Mouse (Mus musculus): ENCODE results near the gene Wnt2.

Wnt2 gene

DNA sequence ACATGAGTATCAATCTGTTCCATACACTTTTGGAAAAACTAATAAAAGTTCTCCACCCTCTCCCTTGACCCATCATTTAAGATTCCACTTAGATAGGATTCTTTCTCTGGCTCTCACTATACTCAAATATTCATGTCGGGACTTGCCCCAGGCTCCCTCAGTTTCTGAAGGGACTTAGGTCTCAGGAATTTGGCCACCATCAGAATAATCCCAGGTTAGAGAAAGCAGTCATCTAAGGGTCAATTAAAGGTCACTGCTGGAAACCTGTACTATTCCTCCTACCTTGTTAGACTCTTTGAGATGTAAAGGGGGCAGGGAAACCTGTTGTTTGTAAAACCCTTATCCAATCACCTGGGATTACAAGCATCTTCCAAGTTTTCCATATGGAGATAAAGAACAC lies 53.2 kb downstream of the Wnt2 start:
- DNase-seq: no peak

DNA sequence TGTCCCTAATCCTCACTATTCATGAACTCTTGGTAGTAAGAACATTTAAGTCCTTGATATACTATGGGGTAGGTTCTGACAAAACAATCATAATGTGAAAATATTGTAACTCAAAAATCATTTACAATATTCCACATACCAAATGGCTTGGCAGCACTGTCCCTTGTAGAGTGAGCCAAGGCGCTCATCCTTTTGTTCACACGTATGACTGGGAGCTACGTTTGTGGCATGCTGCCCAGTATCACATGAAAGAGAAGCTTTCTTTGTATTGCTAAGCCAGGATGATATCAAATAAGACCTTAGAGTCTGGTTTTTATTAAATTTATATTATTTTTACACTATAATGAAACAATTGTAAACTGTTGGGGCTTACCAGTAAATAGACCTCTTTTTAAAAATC lies 56.0 kb downstream of the Wnt2 start:
- no peak for DNase-seq

DNA sequence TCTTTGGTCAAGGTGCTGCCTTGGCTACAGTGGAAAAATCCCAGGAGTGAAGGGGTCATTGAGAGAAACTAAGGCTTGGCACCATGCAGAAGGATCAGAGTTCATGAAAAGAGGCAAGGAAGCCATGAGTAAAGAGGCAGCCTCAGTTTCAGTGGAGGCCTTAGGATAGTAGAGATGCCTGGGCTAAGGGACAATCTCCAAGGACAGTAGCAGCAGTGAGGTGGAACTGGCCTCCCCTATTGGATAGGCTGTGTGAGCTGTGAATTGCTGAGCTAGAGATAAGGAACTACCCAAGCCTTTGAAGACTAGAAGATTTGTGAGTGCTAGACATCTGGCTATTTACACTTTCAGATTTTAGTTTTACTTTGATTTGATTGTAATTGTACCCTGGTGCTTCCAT lies 59.0 kb downstream of the Wnt2 start:
- DNase-seq: no peak

DNA sequence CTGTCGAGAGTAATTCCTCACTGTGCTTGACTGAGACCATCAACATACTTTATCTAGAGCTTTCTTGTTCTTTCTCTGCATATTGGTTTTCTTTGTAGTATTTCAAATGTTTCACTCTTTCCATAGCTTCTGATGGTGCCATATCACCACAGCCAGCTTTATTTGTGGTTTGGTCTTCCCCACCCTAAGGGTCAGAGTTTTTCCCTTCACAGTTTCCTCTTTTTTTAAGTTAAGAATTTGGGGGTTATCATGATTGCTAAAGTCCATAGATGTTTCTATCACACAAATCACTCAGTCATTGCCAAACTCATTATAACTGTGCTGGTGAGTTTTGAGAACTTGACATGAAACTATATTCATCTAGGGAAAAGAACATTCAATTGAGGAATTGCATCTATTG lies 60.6 kb downstream of the Wnt2 start:
- no peak for DNase-seq

DNA sequence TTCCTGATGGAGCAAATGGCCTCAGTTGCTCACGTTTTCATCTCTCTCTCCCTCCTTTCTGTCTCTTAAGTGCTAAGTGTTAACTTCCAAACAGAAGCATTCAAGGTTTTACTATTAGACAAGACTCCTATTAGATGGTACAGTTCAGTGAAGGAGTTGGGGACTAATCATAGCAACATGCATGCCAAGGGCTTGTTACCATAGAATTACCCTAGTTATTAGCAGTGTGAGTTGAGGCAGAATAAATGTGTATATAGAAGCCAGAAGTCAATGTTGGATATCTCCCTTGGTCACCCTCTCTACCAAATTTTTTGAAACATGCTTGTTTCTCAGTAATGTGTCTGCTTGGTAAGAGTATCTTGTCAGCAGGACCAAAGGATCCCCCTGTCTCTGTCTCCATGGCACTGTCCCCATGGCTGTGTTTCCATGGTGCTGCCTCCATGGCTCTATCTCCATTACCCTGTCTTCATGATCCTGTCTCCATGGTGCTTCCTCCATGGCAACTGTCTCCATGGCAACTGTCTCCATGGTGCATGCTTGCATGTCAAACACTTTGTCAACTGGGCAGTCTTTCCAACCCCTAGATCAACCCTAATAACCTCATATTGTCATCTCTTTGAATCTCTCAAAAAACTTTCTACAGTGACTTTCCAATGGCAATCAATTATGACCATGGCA lies 61.8 kb downstream of the Wnt2 start:
- no peak for DNase-seq

DNA sequence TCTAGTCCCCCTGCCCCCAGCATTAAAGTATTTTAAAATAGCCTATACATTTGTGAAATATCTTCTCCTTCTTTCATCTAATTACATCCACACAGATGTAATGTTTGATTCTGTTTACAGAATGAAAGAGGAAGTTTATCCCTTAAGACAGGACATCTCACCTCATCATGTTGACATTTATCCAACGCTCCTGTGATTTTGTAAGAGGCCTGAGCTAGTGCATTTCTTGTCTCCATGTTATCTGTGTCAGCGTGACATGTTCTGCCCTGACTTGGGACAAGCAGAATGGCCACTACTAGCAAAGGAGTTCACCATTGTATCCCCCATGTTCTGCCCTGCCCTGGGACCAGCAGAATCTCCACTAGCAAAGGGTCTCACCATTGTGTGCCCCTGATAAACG lies 66.9 kb downstream of the Wnt2 start:
- DNase-seq: no peak

DNA sequence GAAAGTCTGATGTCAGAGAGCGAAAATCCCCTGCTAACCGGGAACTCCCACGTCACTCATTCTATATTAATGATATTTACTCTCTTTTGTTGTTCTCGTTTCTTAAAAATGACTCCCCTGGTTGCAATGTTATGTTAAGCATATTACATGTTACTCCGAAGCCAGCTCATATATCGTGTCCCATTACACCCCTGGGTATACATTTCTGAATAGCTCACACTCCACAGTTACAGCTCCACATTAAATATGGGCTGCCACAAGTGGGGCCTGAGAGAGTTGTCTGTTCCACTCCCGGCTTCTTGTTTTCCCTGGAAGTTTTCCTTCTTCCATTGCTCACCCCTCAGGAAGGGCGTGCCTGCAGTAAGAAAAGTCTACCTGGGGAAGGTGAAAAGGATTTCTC lies 78.6 kb downstream of the Wnt2 start:
- DNase-seq: no peak

DNA sequence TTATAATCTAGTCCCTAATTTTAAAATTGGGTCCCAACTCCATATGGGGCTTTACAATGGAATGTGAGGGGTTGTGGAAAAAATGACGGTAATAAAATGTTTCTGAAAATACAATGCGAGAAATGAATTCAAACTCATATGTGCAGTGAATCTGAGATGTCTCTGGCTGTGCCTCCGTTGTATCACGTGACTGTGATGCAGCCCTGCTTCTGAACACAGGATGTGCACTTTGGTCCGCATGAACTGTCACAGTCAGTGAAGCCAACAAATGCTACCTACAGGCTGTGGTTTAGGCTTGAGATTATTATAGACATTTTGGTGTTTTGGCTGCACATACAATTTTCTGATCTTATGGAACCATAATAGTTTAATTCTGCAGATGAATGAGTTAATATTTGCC lies 81.3 kb downstream of the Wnt2 start:
- DNase-seq: no peak

DNA sequence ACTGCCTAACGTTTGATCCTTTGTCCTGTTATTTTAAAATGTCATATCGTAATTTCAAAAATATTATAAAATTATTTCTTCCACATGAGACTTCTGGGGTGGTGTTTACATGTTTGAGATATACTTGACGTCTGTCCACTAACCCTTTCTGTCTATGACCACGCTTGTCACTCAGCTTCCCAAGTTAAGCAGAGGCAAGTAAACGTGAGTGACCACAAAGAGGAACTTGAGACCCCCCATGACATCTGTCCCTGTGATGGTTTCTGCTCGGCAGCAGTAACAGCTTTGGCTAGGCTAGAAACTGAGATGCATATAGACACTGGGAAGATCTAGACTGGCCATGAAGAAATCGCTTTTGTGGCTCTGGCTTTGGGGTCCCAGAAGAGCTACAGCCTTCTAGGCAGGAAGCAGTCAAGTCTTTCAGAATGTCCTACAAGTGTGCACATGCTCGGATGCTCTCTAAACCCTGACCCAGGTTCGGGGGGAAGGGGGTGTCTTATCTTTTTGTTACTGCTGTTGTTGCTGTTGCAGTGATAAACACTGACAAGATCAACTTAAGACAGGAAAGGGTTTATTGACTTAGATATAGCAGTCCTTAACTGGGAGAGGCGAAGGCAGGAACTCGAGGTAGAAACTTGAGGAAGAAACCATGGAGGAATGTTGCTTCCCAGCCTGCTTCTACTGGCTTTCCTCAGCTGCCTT lies 83.1 kb downstream of the Wnt2 start:
- DNase-seq: no peak

DNA sequence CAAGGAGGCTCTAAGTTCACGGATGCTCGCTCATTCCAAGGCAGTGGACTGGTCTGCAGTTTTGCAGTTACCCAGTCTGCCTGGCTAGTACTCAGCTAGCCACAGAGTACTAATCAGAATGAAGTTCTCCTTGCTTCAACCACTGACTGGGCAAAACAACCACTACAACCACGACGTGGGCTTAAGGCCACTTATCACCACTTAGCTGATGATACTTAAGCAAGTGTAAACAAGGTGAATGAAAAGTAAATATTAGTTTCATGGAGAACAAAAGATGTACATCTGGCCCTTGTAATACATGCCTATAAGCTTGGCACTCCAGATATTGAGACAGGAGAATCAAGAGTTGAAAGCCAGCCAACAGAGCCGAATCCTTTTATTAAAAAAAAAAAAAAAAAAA lies 83.9 kb downstream of the Wnt2 start:
- no peak for DNase-seq

DNA sequence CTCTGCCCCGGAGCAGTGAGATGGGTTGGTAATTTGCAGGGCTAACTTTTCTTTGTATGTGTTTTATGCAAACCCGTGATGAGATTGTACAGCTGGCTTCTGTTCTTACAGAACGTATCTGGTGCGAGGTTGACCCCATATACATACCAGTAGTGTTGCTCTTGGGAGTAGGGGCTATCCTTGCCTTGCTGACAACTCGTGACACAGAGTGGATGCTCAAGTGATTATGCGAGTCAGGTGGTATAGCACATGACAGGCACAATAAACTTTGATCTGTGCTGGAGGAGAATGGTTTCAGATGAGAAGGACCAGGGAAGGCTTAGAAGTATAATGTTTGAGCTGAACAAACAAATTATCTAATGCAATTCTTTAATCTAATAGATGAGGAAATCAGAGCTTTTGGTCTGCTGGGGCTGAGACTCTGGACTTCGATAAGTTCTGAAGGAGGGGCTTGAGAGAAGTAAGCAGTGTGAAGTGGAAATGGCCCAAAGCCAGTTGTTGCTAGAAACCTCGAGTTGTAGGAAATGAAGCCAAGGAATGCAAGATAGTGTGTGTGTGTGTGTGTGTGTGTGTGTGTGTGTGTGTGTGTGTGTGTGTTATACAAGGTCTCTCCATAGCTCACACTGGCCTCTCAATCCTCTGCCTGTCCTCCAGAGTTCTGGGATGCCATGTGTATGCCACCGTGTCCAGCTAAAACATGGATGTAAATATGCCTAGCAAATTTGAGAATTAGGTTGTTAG lies 86.3 kb downstream of the Wnt2 start:
- no peak for DNase-seq

DNA sequence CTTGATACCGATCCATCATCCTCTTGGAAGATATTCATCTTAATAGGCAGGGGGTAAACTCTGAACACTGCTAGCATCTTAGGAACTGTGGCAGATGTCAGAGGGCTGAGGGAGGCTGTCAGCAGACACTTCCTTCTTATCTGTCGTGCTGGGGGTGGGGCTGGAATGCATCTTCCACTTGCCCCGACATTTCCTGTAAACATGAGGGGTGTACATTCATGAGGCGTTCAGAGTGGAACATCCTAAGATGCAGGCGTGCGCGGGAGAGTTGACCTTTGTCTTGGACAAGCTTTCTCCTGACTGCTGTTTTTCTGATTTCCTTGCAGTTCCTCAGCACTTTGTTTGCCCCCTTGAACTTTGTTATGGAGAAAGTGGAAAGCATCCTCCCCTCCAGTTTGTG lies 88.0 kb downstream of the Wnt2 start:
- DNase-seq: no peak

DNA sequence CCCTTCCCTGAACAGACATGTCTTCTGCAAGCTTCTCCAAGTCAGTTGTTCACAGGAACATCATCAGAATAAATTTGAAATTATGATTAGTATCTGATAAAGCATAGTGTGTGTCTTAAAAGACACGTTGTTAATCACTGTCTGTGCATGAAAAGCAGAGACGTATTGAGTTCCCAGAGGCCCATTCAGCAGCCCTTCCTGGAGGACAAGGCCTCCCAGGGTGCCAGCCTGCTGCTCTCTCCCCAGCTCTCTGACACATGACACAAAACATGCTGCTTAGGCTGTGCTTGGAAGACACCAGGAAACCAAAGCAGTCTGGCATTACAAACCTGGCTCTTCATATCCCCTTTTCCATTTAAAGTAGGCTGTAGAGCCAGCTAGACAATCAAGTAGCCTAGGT lies 88.5 kb downstream of the Wnt2 start:
- DNase-seq: no peak
